Mouse (Mus musculus): ENCODE results near the gene Ubap2l. TPM values are rescaled to one million over a fixed set of nuclear protein-coding genes. Genes with fewer than 3 reads are reported as not detected.

The Ubap2l gene
- polyA plus RNA-seq, 1 experiment from 2014 or later, result 148 TPM

- 76% methylated on average over 3 of the region's 3 CpGs for WGBS
- no peak overlapping the region for H3K27ac ChIP-seq
- DNase-seq (ENCODE audit: low spot score) (no peak), ATAC-seq (ENCODE audit: low FRiP score) (no peak)
- 0 out of 2 replicates have a peak overlapping the region, but pooled peaks have one; percentile 16 for H3K9ac ChIP-seq
- H3K4me2 ChIP-seq (replicated peaks), result no peak overlapping the region
- H3K4me1 ChIP-seq (replicated peaks; ENCODE audit: control insufficient read depth, insufficient read depth, low read length), result peaks cover 24% of the 10 kb centered on the region
- no peaks in the 10 kb centered on the region for H3K27me3 ChIP-seq (ENCODE audit: control insufficient read depth, insufficient read depth, low read length)
- no peak overlapping the region for H3K4me3 ChIP-seq (replicated peaks; ENCODE audit: low read length)
- no peaks in the 10 kb centered on the region for H3K9me3 ChIP-seq (ENCODE audit: control insufficient read depth, low read length)
- H3K36me3 ChIP-seq (replicated peaks; ENCODE audit: control insufficient read depth, insufficient read depth), result peaks cover 34% of the 10 kb centered on the region
Measured at GRCm38 (mm10) chr3:90049691-90050090, 2.7 kb downstream of the Ubap2l start.

DNA sequence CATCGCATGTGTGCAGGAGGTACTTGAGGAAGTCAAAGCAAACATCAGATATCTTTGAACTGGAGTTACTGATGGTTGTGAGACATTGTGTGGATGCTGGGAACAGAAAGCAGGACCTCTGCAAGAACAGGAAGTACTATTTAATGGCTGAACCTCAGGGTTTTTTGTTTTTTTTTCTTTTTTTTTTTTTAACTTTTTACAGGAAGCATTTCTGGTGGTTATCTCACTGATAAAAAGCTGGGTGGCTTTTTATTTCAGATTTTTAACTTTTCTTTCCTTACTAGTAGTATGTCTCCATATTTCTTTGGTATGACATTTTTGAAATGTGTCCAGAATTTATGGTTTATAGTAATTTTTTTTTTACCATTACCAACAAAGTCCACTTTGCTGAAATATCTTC, 16.2 kb downstream of the Ubap2l start:
- no peak overlapping the region for H3K4me3 ChIP-seq (replicated peaks; ENCODE audit: low read length)
- peaks cover 96% of the 10 kb centered on the region for H3K36me3 ChIP-seq (replicated peaks; ENCODE audit: control insufficient read depth, insufficient read depth)
- H3K27me3 ChIP-seq (ENCODE audit: control insufficient read depth, insufficient read depth, low read length), result no peaks in the 10 kb centered on the region
- DNase-seq (ENCODE audit: low spot score) (no peak), ATAC-seq (ENCODE audit: low FRiP score) (no peak)
- H3K4me1 ChIP-seq (replicated peaks; ENCODE audit: control insufficient read depth, insufficient read depth, low read length), result no peaks in the 10 kb centered on the region
- no peak overlapping the region for H3K27ac ChIP-seq
- no peak overlapping the region for H3K4me2 ChIP-seq (replicated peaks)
- H3K9me3 ChIP-seq (ENCODE audit: control insufficient read depth, low read length), result no peaks in the 10 kb centered on the region
- 100% methylated on average over 1 of the region's 1 CpGs for WGBS
- no peak overlapping the region for H3K9ac ChIP-seq

GRCm38 (mm10) chr3:90034653-90035052, 17.8 kb downstream of the Ubap2l start:
- 93% methylated on average over 2 of the region's 2 CpGs for WGBS
- Histone ChIP-seq H3K27me3 (ENCODE audit: control insufficient read depth, insufficient read depth, low read length) (no peaks in the 10 kb centered on the region), H3K4me3 (replicated peaks; ENCODE audit: low read length) (no peak overlapping the region), H3K4me1 (replicated peaks; ENCODE audit: control insufficient read depth, insufficient read depth, low read length) (no peaks in the 10 kb centered on the region), H3K27ac (no peak overlapping the region), H3K9ac (no peak overlapping the region), H3K4me2 (replicated peaks) (no peak overlapping the region), H3K36me3 (replicated peaks; ENCODE audit: control insufficient read depth, insufficient read depth) (peaks cover 97% of the 10 kb centered on the region), H3K9me3 (ENCODE audit: control insufficient read depth, low read length) (no peaks in the 10 kb centered on the region)
- ATAC-seq (ENCODE audit: low FRiP score) (no peak), DNase-seq (ENCODE audit: low spot score) (no peak)

GRCm38 (mm10) chr3:90016626-90017025, 35.8 kb downstream of the Ubap2l start:
- no peak for ATAC-seq (ENCODE audit: low FRiP score)
- H3K9me3 ChIP-seq (ENCODE audit: control insufficient read depth, low read length), result no peaks in the 10 kb centered on the region

DNA sequence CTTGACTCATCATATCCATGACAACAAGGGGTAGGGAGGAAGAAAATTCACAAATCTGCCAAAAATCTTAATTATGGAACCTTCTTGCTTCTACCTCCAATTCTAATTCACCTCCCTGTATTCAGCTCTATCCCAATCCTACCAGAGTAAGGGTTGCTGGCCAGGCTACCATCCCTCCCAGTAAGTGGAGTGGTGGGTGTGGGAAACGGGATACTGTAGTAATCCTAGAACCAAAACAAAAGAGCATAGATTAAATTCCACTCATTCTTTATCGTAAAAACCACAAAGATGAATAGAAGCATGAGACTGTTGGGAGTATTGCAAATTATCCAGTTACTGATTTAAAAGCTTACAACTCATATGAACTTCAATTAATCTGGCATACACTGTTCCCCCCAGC, 42.1 kb downstream of the Ubap2l start:
- no peak overlapping the region for H3K9ac ChIP-seq
- H3K27ac ChIP-seq, result no peak overlapping the region
- whole genome bisulfite sequencing, result 86% methylated on average over 2 of the region's 2 CpGs
- no peaks in the 10 kb centered on the region for H3K27me3 ChIP-seq (ENCODE audit: control insufficient read depth, insufficient read depth, low read length)
- peaks cover 98% of the 10 kb centered on the region for H3K36me3 ChIP-seq (replicated peaks; ENCODE audit: control insufficient read depth, insufficient read depth)
- ATAC-seq (ENCODE audit: low FRiP score), result no peak
- no peak overlapping the region for H3K4me2 ChIP-seq (replicated peaks)
- H3K4me1 ChIP-seq (replicated peaks; ENCODE audit: control insufficient read depth, insufficient read depth, low read length), result no peaks in the 10 kb centered on the region
- no peak overlapping the region for H3K4me3 ChIP-seq (replicated peaks; ENCODE audit: low read length)
- no peak for DNase-seq (ENCODE audit: low spot score)
- H3K9me3 ChIP-seq (ENCODE audit: control insufficient read depth, low read length), result no peaks in the 10 kb centered on the region

More at GRCm38 (mm10) chr3:90016626-90017025, 35.8 kb downstream of the Ubap2l start:
- no peak for DNase-seq (ENCODE audit: low spot score)
- Histone ChIP-seq H3K4me3 (replicated peaks; ENCODE audit: low read length) (no peak overlapping the region), H3K4me1 (replicated peaks; ENCODE audit: control insufficient read depth, insufficient read depth, low read length) (no peaks in the 10 kb centered on the region), H3K36me3 (replicated peaks; ENCODE audit: control insufficient read depth, insufficient read depth) (peaks cover 100% of the 10 kb centered on the region), H3K27ac (no peak overlapping the region), H3K27me3 (ENCODE audit: control insufficient read depth, insufficient read depth, low read length) (no peaks in the 10 kb centered on the region), H3K4me2 (replicated peaks) (no peak overlapping the region), H3K9ac (no peak overlapping the region)
- WGBS, result 94% methylated on average over 4 of the region's 4 CpGs

DNA sequence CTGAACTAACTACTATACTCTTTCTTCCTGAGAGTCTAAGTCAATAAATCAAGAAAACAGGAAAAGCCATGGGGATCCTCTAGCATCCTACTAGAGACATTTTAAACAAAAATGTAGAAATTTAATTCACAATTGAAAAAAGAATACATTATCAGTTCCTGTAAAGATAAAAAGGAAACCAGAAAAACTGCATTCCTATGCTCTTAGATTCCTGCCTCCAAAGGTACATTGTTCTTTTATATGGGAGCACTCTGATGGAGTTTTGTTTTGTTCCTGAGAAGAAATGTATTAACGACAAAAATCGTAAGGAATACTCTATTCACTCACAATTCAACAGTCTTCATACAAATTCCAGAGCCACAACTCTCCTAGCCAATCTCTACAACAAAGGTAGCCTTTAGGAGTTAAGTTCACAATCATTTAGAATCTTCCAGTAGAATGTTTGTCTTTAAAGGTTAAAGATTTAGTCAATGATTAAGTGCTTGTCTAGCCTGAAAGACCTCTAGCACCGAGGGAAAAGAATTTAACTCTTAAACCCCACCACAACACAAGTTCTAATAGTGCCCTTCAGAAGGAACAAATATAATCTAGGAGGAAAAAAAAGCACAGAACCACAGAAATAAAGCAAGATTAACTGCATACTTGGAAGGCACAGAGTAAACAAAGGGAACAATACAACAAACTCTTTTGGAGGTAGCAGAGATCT, 48.2 kb downstream of the Ubap2l start:
- Histone ChIP-seq H3K4me2 (replicated peaks) (no peak overlapping the region), H3K9me3 (ENCODE audit: control insufficient read depth, low read length) (no peaks in the 10 kb centered on the region), H3K9ac (no peak overlapping the region), H3K4me1 (replicated peaks; ENCODE audit: control insufficient read depth, insufficient read depth, low read length) (no peaks in the 10 kb centered on the region), H3K36me3 (replicated peaks; ENCODE audit: control insufficient read depth, insufficient read depth) (peaks cover 92% of the 10 kb centered on the region), H3K4me3 (replicated peaks; ENCODE audit: low read length) (no peak overlapping the region), H3K27ac (no peak overlapping the region), H3K27me3 (ENCODE audit: control insufficient read depth, insufficient read depth, low read length) (no peaks in the 10 kb centered on the region)
- 77% methylated on average over 3 of the region's 3 CpGs for WGBS
- DNase-seq (ENCODE audit: low spot score) (no peak), ATAC-seq (ENCODE audit: low FRiP score) (no peak)

- no peaks in the 10 kb centered on the region for H3K27me3 ChIP-seq (ENCODE audit: control insufficient read depth, insufficient read depth, low read length)
- no peak overlapping the region for H3K27ac ChIP-seq
- WGBS, result 89% methylated on average over 4 of the region's 4 CpGs
- peaks cover 11% of the 10 kb centered on the region for H3K4me1 ChIP-seq (replicated peaks; ENCODE audit: control insufficient read depth, insufficient read depth, low read length)
- no peak overlapping the region for H3K9ac ChIP-seq
- ATAC-seq (ENCODE audit: low FRiP score), result no peak
- H3K4me2 ChIP-seq (replicated peaks), result no peak overlapping the region
- no peak overlapping the region for H3K4me3 ChIP-seq (replicated peaks; ENCODE audit: low read length)
- H3K36me3 ChIP-seq (replicated peaks; ENCODE audit: control insufficient read depth, insufficient read depth), result peaks cover 65% of the 10 kb centered on the region
- no peak for DNase-seq (ENCODE audit: low spot score)
- no peaks in the 10 kb centered on the region for H3K9me3 ChIP-seq (ENCODE audit: control insufficient read depth, low read length)
Measured at GRCm38 (mm10) chr3:89999830-90000229, 52.6 kb downstream of the Ubap2l start.

- peak overlapping the region; percentile 72 for H3K4me3 ChIP-seq (replicated peaks; ENCODE audit: low read length)
- H3K4me2 ChIP-seq (replicated peaks), result peak overlapping the region; percentile 70
- H3K4me1 ChIP-seq (replicated peaks; ENCODE audit: control insufficient read depth, insufficient read depth, low read length), result peaks cover 11% of the 10 kb centered on the region
- H3K9ac ChIP-seq, result peak overlapping the region; percentile 66
- 19% methylated on average over 8 of the region's 8 CpGs for WGBS
- no peaks in the 10 kb centered on the region for H3K9me3 ChIP-seq (ENCODE audit: control insufficient read depth, low read length)
- H3K27me3 ChIP-seq (ENCODE audit: control insufficient read depth, insufficient read depth, low read length), result no peaks in the 10 kb centered on the region
- H3K27ac ChIP-seq, result peak overlapping the region; percentile 91
- peaks cover 65% of the 10 kb centered on the region for H3K36me3 ChIP-seq (replicated peaks; ENCODE audit: control insufficient read depth, insufficient read depth)
- DNase-seq (ENCODE audit: low spot score) (no peak), ATAC-seq (ENCODE audit: low FRiP score) (no peak)
Measured at GRCm38 (mm10) chr3:89999090-89999489, 53.3 kb downstream of the Ubap2l start.

GRCm38 (mm10) chr3:89998612-89999054, 53.8 kb downstream of the Ubap2l start, which contains the start of gene Hax1:
Hax1 (minus strand) TSS chr3:89998780.
- Histone ChIP-seq H3K9ac (peak within 1 kb of the TSS; percentile 66), H3K27ac (peak within 1 kb of the TSS; percentile 91), H3K9me3 (ENCODE audit: control insufficient read depth, low read length) (no peaks in the 10 kb centered on the region), H3K4me1 (replicated peaks; ENCODE audit: control insufficient read depth, insufficient read depth, low read length) (peaks cover 11% of the 10 kb centered on the region), H3K27me3 (ENCODE audit: control insufficient read depth, insufficient read depth, low read length) (no peaks in the 10 kb centered on the region), H3K36me3 (replicated peaks; ENCODE audit: control insufficient read depth, insufficient read depth) (peaks cover 63% of the 10 kb centered on the region), H3K4me3 (replicated peaks; ENCODE audit: low read length) (peak within 1 kb of the TSS; percentile 72), H3K4me2 (replicated peaks) (peak within 1 kb of the TSS; percentile 70)
- under 1% methylated on average over 26 of the region's 26 CpGs for WGBS
- ATAC-seq (ENCODE audit: low FRiP score), result peak; percentile 91
- DNase-seq (ENCODE audit: low spot score), result peak; percentile 98

Measured in hindbrain, embryonic 14.5 days (tissue).